Mouse (Mus musculus): ENCODE measurements at regions not wholly inside any gene's neighbourhood (a gene's known extent, or its start where the extent isn't known, plus 50 kb on each side); places are given as distances from the start of the nearest gene placed in this dataset.

DNA sequence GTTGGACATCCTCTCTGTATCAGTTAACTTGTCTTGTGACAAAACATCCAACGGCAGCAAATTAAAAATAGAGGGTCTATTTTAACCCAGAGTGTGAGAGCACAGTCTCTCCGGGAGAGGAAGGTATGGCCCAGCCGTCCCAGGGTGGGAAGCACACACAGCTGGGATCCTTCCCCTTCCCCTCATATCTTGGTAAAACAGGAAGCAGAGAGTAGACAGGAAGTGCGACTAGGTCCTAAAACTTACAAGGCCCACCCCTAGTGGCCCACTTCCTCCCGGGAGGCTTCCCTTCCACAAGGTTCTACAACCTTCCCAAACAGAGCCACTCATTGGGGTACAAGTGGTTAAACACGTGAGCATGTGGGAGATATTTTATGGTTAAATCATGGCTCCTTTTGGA, 56.4 kb upstream of the Max start:
- no peaks in the 10 kb centered on the region for H3K36me3 ChIP-seq (ENCODE audit: control insufficient read depth)
- no peak overlapping the region for H3K4me3 ChIP-seq (replicated peaks)
- no peaks in the 10 kb centered on the region for H3K4me1 ChIP-seq (ENCODE audit: control insufficient read depth)
- peaks cover 4% of the 10 kb centered on the region for H3K27me3 ChIP-seq (ENCODE audit: control insufficient read depth)
- no peaks in the 10 kb centered on the region for H3K9me3 ChIP-seq (ENCODE audit: control insufficient read depth, low read length)
- no peak for TF ChIP-seq GATA1 (IDR thresholded peaks at IDR 0.05; ENCODE audit: low read length)

- no peak overlapping the region for H3K4me3 ChIP-seq (replicated peaks)
- peaks cover 3% of the 10 kb centered on the region; the same call in 1 of the 2 replicates for H3K9me3 ChIP-seq (ENCODE audit: control insufficient read depth, low read length)
- no peak for TF ChIP-seq GATA1 (IDR thresholded peaks at IDR 0.05; ENCODE audit: low read length)
- TF ChIP-seq TAL1 (IDR thresholded peaks at IDR 0.05; ENCODE audit: low read length) = no peak
- H3K27me3 ChIP-seq (ENCODE audit: control insufficient read depth) = no peaks in the 10 kb centered on the region; the same call in 1 of the 2 replicates
- no peaks in the 10 kb centered on the region for H3K36me3 ChIP-seq (ENCODE audit: control insufficient read depth)
- peaks cover 7% of the 10 kb centered on the region for H3K4me1 ChIP-seq (ENCODE audit: control insufficient read depth)
Observed at GRCm38 (mm10) chr12:77014908-77015307, 52.9 kb upstream of the Max start.

Measured in erythroblast, embryonic 14.5 days (primary cell).